Mouse (Mus musculus) intestine, embryonic 15.5 days (tissue): ENCODE results near the gene Nfkb2. TPM values are rescaled to one million over a fixed set of nuclear protein-coding genes. Genes with fewer than 3 reads are reported as not detected.

Source experiments
- ATAC-seq: fragments of 200-750 bp; cut with Nextera tagmentation; 2 replicates; pipeline ENCODE4 v1.8.0; 2017; ENCODE audit warnings: moderate TSS enrichment, moderate library complexity
- H3K27ac ChIP-seq: fragments of 300-500 bp; sonication (generic); 2 replicates; pipeline ENCODE4 v1.5.1; 2015; ENCODE audit warnings: mild to moderate bottlenecking, inconsistent platforms
- H3K27me3 ChIP-seq: fragments of 300-500 bp; sonication (generic); replicated peaks from 2 replicates; pipeline ENCODE4 v1.6.1; 2015; ENCODE audit warnings: inconsistent platforms
- H3K36me3 ChIP-seq: fragments of 300-500 bp; sonication (generic); 2 replicates; pipeline ENCODE4 v1.6.1; 2015; ENCODE audit warnings: inconsistent platforms
- H3K4me1 ChIP-seq: fragments of 300-500 bp; sonication (generic); replicated peaks from 2 replicates; pipeline ENCODE4 v1.6.1; 2015; ENCODE audit warnings: inconsistent platforms
- H3K4me2 ChIP-seq: fragments of 300-500 bp; sonication (generic); replicated peaks from 2 replicates; pipeline ENCODE4 v1.6.1; 2015; ENCODE audit warnings: mild to moderate bottlenecking, inconsistent platforms
- H3K4me3 ChIP-seq: fragments of 300-500 bp; sonication (generic); replicated peaks from 2 replicates; pipeline ENCODE4 v1.5.1; 2015; ENCODE audit warnings: inconsistent platforms
- H3K9ac ChIP-seq: fragments of 300-500 bp; sonication (generic); 2 replicates; pipeline ENCODE4 v1.6.1; 2015; ENCODE audit warnings: inconsistent platforms
- H3K9me3 ChIP-seq: fragments of 300-500 bp; sonication (generic); 2 replicates; pipeline ENCODE4 v1.6.1; 2016; ENCODE audit warnings: inconsistent platforms
- WGBS: fragments of 180-500 bp; shearing (Covaris S2); methylation state at CpG from one replicate; pipeline ENCODE4 v1.1.7; 2015; 5-methylcytosine and 5-hydroxymethylcytosine counted together
- polyA plus RNA-seq: library from polyadenylated mRNA; unstranded; fragments of >200 nt; fragmentation: Nextera tagmentation; extraction: Ambion mirVana; gene quantifications from 2 replicates; pipeline ENCODE4 v1.2.1, GENCODE M21; 2015

Gene Nfkb2
- polyA plus RNA-seq, 1 experiment from 2014 or later: 10.0 TPM

DNA sequence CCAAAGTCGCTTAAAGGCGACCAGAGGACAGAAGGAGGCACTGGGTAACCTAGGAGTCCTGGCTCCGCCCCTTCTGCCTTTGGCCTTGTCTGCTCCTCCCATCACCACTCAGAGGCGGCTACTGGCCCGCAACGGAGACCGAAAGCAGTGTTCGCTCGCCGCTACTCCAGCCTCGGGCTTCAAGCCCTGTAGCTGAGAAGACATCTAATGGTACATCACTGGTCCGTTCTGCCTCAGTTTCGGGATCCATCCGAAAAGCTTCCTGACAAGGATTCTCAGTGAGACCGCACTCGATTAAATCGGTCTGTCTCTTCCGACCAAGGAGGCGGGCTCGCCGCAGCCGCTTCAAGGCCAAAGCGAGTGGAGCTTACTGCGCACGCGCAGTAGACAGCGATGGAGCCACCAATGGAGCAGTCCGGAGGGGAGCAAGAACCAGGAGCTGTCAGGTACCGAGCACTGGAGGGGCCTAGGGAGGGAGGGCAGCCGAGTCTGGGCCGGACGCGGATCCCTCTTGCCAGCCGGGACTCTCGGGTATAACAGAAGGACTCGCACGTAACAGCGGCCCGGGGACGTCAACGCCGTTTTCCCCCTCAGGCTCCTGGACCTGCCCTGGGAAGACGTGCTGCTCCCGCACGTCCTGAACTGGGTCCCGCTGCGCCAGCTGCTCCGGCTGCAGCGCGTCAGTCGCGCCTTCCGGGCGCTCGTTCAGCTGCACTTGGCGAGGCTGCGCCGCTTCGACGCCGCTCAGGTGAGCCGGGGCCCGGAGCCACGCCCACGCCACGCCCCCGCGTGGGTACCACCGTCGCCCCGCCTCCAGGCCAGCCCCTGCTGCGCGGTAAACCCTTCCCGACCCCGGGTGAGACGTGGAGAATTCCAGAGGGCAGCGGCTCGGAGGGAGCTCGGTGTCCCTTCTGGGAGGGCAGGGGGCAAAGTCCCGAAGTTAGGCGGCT is 24.2 kb downstream of the Nfkb2 start, which contains the start of gene Fbxl15:
Gene Fbxl15, plus strand, starts transcription at position 104 of the 950 bp plus-strand sequence.
- Histone ChIP-seq H3K9ac (peak within 1 kb of the TSS; percentile 63), H3K36me3 (0 out of 2 replicates have a peak, but pooled peaks cover 8% of the 10 kb centered on the region), H3K27me3 (peaks cover 35% of the 10 kb centered on the region), H3K4me2 (peak within 1 kb of the TSS; percentile 99), H3K9me3 (no peaks in the 10 kb centered on the region), H3K4me3 (peak within 1 kb of the TSS; percentile 64), H3K4me1 (peaks cover 27% of the 10 kb centered on the region), H3K27ac (peak within 1 kb of the TSS; percentile 88)
- WGBS: under 1% methylated on average over 81 of the region's 81 CpGs
- ATAC-seq: peak; percentile 92

DNA sequence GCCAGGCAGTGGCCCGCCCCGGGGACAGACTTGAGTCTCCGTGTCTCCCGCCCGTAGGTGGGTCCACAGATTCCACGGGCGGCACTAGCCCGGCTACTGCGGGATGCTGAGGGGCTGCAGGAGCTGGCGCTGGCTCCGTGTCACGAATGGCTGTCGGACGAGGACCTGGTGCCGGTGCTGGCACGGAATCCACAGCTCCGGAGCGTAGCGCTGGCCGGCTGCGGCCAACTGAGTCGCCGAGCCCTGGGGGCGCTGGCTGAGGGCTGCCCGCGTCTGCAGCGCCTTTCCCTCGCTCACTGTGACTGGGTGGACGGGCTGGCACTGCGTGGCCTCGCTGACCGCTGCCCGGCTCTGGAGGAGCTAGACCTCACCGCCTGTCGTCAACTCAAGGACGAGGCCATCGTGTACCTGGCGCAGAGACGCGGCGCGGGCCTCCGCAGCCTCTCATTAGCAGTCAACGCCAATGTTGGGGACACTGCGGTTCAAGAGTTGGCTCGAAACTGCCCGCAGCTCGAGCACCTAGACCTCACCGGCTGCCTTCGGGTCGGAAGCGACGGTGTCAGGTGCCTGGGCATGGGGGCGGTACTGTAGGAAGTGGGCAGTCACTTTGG is 25.0 kb downstream of the Nfkb2 start:
- Histone ChIP-seq H3K9ac (peak overlapping the region; percentile 63), H3K4me1 (peaks cover 27% of the 10 kb centered on the region), H3K9me3 (no peaks in the 10 kb centered on the region), H3K4me3 (peak overlapping the region; percentile 64), H3K27me3 (peaks cover 28% of the 10 kb centered on the region), H3K4me2 (peak overlapping the region; percentile 99), H3K27ac (peak overlapping the region; percentile 88), H3K36me3 (0 out of 2 replicates have a peak, but pooled peaks cover 8% of the 10 kb centered on the region)
- no peak; the same call in 1 of the 2 replicates for ATAC-seq
- 2% methylated on average over 54 of the region's 54 CpGs for WGBS

GRCm38 (mm10) chr19:46329951-46330350 is 25.8 kb downstream of the Nfkb2 start:
- H3K9ac ChIP-seq: no peak overlapping the region
- H3K27ac ChIP-seq: no peak overlapping the region
- H3K9me3 ChIP-seq: no peaks in the 10 kb centered on the region
- H3K36me3 ChIP-seq: 0 out of 2 replicates have a peak, but pooled peaks cover 8% of the 10 kb centered on the region
- H3K4me2 ChIP-seq: peak overlapping the region; percentile 99
- peaks cover 19% of the 10 kb centered on the region for H3K27me3 ChIP-seq
- peaks cover 27% of the 10 kb centered on the region for H3K4me1 ChIP-seq
- ATAC-seq: peak; percentile 53
- 6% methylated on average over 16 of the region's 16 CpGs for WGBS
- H3K4me3 ChIP-seq: no peak overlapping the region; the same call in 1 of the 2 replicates

GRCm38 (mm10) chr19:46330696-46331095 is 26.6 kb downstream of the Nfkb2 start:
- Histone ChIP-seq H3K4me3 (no peak overlapping the region), H3K9me3 (no peaks in the 10 kb centered on the region), H3K36me3 (0 out of 2 replicates have a peak, but pooled peaks cover 8% of the 10 kb centered on the region), H3K4me2 (no peak overlapping the region), H3K27ac (no peak overlapping the region), H3K9ac (no peak overlapping the region), H3K27me3 (peaks cover 13% of the 10 kb centered on the region), H3K4me1 (peaks cover 27% of the 10 kb centered on the region)
- ATAC-seq: no peak
- 90% methylated on average over 12 of the region's 12 CpGs for WGBS

DNA sequence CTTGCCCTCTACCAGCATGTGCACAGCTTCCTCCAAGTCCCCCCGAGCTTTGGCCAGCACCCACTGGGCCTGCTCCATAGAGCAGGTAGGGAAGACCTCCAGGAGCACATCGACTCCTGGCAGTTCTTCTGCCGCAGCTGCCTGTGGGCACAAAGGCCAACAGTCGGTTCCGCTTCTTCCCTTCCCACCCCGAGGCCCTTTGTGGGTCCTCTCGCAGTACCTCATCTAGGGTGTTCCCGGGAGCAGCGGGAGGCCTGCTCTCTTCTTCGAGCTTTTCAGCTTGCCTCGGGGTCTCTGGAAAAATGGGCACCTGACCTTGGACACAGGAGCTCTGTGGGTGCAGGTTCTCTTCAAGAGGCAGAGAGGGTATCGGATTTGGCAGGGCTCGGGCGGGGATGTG is 27.2 kb downstream of the Nfkb2 start:
- H3K27ac ChIP-seq: no peak overlapping the region
- no peak overlapping the region for H3K4me3 ChIP-seq
- no peak overlapping the region for H3K4me2 ChIP-seq
- H3K9me3 ChIP-seq: no peaks in the 10 kb centered on the region
- peaks cover 26% of the 10 kb centered on the region for H3K4me1 ChIP-seq
- no peak overlapping the region for H3K9ac ChIP-seq
- WGBS: 90% methylated on average over 14 of the region's 14 CpGs
- ATAC-seq: no peak
- 0 out of 2 replicates have a peak, but pooled peaks cover 8% of the 10 kb centered on the region for H3K36me3 ChIP-seq
- peaks cover 8% of the 10 kb centered on the region for H3K27me3 ChIP-seq

GRCm38 (mm10) chr19:46331936-46332335 is 27.8 kb downstream of the Nfkb2 start:
- H3K27ac ChIP-seq: no peak overlapping the region
- no peak for ATAC-seq
- H3K4me1 ChIP-seq: peaks cover 20% of the 10 kb centered on the region
- H3K9me3 ChIP-seq: no peaks in the 10 kb centered on the region
- no peak overlapping the region for H3K4me3 ChIP-seq
- peaks cover 2% of the 10 kb centered on the region for H3K27me3 ChIP-seq
- 0 out of 2 replicates have a peak, but pooled peaks cover 8% of the 10 kb centered on the region for H3K36me3 ChIP-seq
- no peak overlapping the region for H3K4me2 ChIP-seq
- WGBS: 78% methylated on average over 3 of the region's 3 CpGs
- no peak overlapping the region for H3K9ac ChIP-seq

DNA sequence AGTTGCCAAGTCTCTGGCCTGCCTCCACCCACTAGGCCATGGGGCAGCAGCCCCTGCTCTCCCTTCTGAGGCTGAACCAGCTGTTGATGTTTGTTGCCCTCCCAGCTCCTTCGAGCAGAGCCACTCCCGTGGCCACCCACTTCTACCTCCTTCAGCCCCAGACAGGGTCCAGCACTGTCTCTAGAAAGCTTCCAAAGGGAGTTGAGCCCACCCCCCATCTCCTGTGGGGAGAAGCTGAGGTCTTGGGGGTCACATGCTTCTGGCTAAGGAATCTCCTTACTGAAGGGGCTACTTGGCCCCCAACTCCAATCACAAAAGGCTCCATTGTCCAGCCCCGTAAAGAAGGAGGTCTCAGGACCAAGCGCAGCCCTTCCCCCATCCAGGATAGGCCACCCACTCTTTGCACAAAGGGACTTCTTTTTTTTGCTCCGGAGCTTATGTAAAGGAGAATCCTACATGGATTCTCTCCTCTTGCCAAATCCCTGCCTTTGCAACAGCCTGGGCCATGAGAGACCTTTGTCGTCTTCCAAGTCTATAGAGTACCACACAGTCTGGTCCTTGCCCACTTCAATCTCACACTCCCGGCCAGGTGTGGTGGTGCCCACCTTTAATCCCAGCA is 28.7 kb downstream of the Nfkb2 start:
- WGBS: 69% methylated on average over 7 of the region's 7 CpGs
- no peaks in the 10 kb centered on the region for H3K9me3 ChIP-seq
- H3K4me2 ChIP-seq: no peak overlapping the region
- no peak overlapping the region for H3K9ac ChIP-seq
- peaks cover 16% of the 10 kb centered on the region for H3K4me1 ChIP-seq
- no peaks in the 10 kb centered on the region for H3K27me3 ChIP-seq
- no peak overlapping the region for H3K27ac ChIP-seq
- 0 out of 2 replicates have a peak, but pooled peaks cover 8% of the 10 kb centered on the region for H3K36me3 ChIP-seq
- no peak overlapping the region for H3K4me3 ChIP-seq
- no peak for ATAC-seq

GRCm38 (mm10) chr19:46333906-46334305 is 29.8 kb downstream of the Nfkb2 start:
- no peak for ATAC-seq
- no peaks in the 10 kb centered on the region for H3K9me3 ChIP-seq
- 88% methylated on average over 3 of the region's 3 CpGs for WGBS

GRCm38 (mm10) chr19:46337719-46338330 is 33.7 kb downstream of the Nfkb2 start:
- no peaks in the 10 kb centered on the region for H3K9me3 ChIP-seq
- peak overlapping the region; percentile 79 for H3K4me3 ChIP-seq
- 35% methylated on average over 15 of the region's 15 CpGs for WGBS
- peak overlapping the region; percentile 82 for H3K9ac ChIP-seq
- no peaks in the 10 kb centered on the region for H3K36me3 ChIP-seq
- H3K27me3 ChIP-seq: no peaks in the 10 kb centered on the region
- 0 out of 2 replicates have a peak overlapping the region, but pooled peaks have one; percentile 33 for H3K27ac ChIP-seq
- H3K4me2 ChIP-seq: peak overlapping the region; percentile 78
- no peak for ATAC-seq
- H3K4me1 ChIP-seq: peaks cover 6% of the 10 kb centered on the region

More at GRCm38 (mm10) chr19:46333906-46334305, 29.8 kb downstream of the Nfkb2 start:
- Histone ChIP-seq H3K4me1 (peaks cover 14% of the 10 kb centered on the region), H3K27ac (no peak overlapping the region), H3K4me2 (no peak overlapping the region), H3K27me3 (no peaks in the 10 kb centered on the region), H3K4me3 (no peak overlapping the region), H3K36me3 (0 out of 2 replicates have a peak, but pooled peaks cover 8% of the 10 kb centered on the region), H3K9ac (no peak overlapping the region)

DNA sequence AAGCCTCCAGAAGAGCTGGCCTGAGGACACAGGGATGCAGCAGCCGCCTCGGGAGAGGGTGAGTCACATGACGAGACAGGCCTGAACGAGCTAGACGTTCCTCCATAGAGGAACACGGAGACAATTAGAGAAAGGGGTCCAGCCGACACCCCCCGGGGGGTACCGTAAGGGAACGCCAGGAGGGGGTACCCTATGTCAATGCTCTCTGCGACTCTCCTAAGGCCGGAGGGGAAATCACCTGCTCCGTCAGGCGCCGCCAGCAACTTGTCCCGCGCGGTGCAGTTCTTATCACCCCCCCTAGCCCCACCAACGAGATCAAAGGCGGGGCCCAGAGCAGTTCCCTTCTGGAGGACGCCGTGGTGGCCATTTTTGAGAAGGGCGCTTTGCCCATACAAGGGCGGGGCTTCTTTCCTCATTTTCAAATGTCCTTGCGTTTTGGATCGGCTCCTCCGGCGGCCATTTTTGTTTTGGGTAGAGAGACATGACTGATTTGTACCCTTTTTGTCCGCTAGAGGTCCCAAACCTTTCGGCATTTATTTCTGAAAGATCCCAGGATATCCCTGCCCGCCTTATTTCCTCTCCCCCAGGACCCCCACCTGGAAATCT is 34.3 kb downstream of the Nfkb2 start, which contains the start of gene Cuedc2:
Gene Cuedc2, minus strand, starts transcription at position 372 of the 606 bp plus-strand sequence.
- H3K36me3 ChIP-seq: no peaks in the 10 kb centered on the region
- peak; percentile 92 for ATAC-seq
- 0 out of 2 replicates have a peak within 1 kb of the TSS, but pooled peaks have one; percentile 33 for H3K27ac ChIP-seq
- WGBS: under 1% methylated on average over 31 of the region's 31 CpGs
- H3K4me2 ChIP-seq: peak within 1 kb of the TSS; percentile 78
- H3K4me3 ChIP-seq: peak within 1 kb of the TSS; percentile 79
- peak within 1 kb of the TSS; percentile 82 for H3K9ac ChIP-seq
- H3K9me3 ChIP-seq: no peaks in the 10 kb centered on the region
- H3K27me3 ChIP-seq: no peaks in the 10 kb centered on the region
- H3K4me1 ChIP-seq: peaks cover 6% of the 10 kb centered on the region

DNA sequence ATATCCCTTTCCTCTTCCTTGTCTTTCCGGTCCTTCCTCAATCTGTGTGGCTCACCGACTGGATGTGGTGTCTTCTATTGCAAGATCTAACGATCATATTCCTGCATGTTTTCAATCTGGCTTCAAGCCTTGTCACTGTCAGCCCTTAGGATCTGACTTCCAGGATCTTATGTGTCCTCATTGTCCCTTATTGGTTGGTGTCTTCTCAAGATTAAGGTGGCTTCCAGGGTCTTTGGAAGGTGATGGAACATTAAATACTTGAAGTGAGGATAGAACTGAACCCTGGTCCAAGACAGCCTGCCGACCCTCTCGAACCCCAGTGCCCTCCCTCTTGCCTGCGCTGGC is 34.8 kb downstream of the Nfkb2 start:
- Histone ChIP-seq H3K4me2 (peak overlapping the region; percentile 48), H3K4me3 (peak overlapping the region; percentile 79), H3K27ac (0 out of 2 replicates have a peak overlapping the region, but pooled peaks have one; percentile 17), H3K9ac (no peak overlapping the region), H3K36me3 (no peaks in the 10 kb centered on the region), H3K4me1 (peaks cover 6% of the 10 kb centered on the region), H3K9me3 (no peaks in the 10 kb centered on the region), H3K27me3 (no peaks in the 10 kb centered on the region)
- WGBS: 49% methylated on average over 6 of the region's 6 CpGs
- ATAC-seq: no peak; the same call in 1 of the 2 replicates
